Mouse (Mus musculus): ENCODE data around the gene Hivep2. TPM values are rescaled to one million over a fixed set of nuclear protein-coding genes. Genes with fewer than 3 reads are reported as not detected.

The Hivep2 gene
- polyA plus RNA-seq, 1 experiment from 2014 or later: 8.8 TPM

DNA sequence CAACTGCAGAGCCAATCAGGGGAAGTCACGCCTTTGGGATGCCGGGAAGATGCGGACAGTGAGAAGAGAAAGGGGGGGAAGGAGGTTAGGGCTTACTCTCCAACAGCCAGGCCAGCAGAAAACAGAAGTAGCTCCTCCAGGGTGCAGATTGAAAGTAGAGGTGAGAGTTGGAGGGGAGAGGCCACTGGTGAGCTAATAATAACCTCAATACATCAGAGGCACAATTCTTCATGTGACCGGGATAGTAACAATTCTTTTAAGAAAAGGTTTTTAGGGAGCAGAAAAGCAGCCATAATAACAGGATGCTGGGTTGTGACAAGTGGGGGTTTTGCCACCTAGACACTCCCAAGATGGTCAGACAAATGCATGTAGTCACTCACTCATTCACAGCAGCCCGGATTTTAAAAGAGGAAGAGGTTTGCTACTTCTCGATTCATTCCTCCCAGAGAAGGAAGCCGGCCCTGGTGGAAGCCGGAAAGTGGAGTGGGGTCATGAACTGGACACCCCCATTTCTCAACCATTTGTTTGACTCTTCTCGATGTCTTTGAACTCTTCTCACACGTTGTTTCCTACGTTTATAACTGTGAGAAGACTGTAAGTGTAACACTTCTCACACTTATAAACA lies 220.6 kb downstream of the Hivep2 start:
- in situ Hi-C loops (cut with MboI; ENCODE audit: low pct_unique_long_range_greater_than_20kb): no loop called here
- POLR2A ChIA-PET: no interaction called here
- ATAC-seq (no peak), DNase-seq (ENCODE audit: low read depth, low spot score) (no peak)
- TF ChIP-seq CTCF (IDR thresholded peaks at IDR 0.05): no peak
- no peaks in the 10 kb centered on the region for H3K27me3 ChIP-seq
- CTCF ChIA-PET: no interaction called here

DNA sequence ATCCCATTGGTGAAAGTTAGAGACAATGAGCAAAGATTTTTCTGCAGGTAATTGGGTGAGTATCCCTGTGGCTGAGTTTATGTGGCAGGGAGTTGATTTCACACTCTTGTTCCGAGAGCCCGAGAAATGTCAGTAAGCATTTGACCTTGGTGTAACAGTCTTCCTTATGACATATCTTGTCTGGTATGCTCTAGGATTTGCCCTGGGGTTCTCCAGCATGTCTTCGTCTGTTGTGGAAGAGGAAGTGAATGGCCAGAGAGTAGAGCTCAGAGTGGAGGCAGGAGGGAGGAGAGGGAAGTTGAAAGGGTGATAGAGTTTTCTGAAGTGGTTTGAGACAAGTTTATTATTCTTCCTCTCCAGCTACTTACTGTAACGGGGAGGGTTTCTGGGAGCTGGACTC lies 223.2 kb downstream of the Hivep2 start:
- no peak for TF ChIP-seq CTCF (IDR thresholded peaks at IDR 0.05)
- ATAC-seq: peak; percentile 90
- CTCF ChIA-PET: interaction anchor here (0.7 to 1.7 kb wide), 3 partner anchors 11 to 33 kb away, joined by 3 to 6 read pairs (median 4); no protein-coding TSS in a partner anchor
- no peaks in the 10 kb centered on the region for H3K27me3 ChIP-seq
- in situ Hi-C loops (cut with MboI; ENCODE audit: low pct_unique_long_range_greater_than_20kb): no loop called here
- POLR2A ChIA-PET: interaction anchor here (0.6 kb wide), 1 partner anchor 88 kb away, joined by 3 read pairs; no protein-coding TSS in a partner anchor
- DNase-seq (ENCODE audit: low read depth, low spot score): peak; percentile 24

GRCm38 (mm10) chr10:14191202-14191601 lies 225.3 kb downstream of the Hivep2 start:
- no peaks in the 10 kb centered on the region for H3K27me3 ChIP-seq
- in situ Hi-C loops (cut with MboI; ENCODE audit: low pct_unique_long_range_greater_than_20kb): no loop called here
- POLR2A ChIA-PET: no interaction called here
- no peak for TF ChIP-seq CTCF (IDR thresholded peaks at IDR 0.05)
- ATAC-seq (no peak), DNase-seq (ENCODE audit: low read depth, low spot score) (no peak)
- CTCF ChIA-PET: interaction anchor here (1.0 to 1.2 kb wide), 3 partner anchors 10 to 32 kb away, joined by 3 to 4 read pairs (median 3); no protein-coding TSS in a partner anchor

DNA sequence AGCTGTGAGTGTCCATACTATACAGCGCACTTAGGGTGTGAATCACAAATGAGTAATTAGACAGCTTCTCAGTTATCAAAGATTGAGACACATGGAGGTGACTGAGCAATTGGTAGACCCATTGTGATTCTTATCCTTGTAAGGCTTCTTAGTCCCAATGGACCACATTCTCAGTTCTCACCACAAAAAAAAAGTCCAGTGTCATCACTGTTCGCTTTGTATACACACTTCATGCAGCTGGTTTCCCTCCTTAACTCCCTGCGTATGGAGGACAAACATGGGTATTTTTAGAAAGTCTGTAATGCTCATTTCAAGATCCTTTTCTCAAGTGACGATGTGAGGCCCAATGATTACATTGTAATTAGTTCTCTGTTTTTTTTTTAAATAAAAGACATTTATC lies 226.3 kb downstream of the Hivep2 start:
- ChIA-PET CTCF (interaction anchor here (1.0 to 1.2 kb wide), 3 partner anchors 31 to 628 kb away, joined by 3 read pairs; no protein-coding TSS in a partner anchor), POLR2A (no interaction called here)
- DNase-seq (ENCODE audit: low read depth, low spot score) (no peak), ATAC-seq (no peak)
- H3K27me3 ChIP-seq: no peaks in the 10 kb centered on the region
- in situ Hi-C loops (cut with MboI; ENCODE audit: low pct_unique_long_range_greater_than_20kb): no loop called here
- TF ChIP-seq CTCF (IDR thresholded peaks at IDR 0.05): no peak

DNA sequence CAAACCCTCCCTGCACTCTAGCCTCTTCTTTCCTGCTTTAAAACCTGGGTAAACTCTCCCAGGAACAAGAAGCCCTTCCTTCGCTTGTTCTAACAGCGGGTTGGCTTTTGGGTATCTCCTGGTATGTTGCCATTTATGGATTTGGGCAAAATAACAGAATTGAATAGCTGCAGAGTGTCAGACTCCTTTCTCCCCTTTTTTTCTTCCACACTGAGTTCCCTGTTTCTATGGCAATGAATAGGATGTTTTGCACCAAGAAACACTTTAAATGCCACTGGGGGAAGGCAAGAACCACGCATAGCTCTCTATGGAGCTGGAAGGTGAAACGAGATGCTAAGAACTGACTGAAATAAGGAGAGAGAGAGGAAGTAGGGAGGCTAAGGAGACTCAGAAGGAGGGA lies 227.8 kb downstream of the Hivep2 start:
- no peaks in the 10 kb centered on the region for H3K27me3 ChIP-seq
- no peak for TF ChIP-seq CTCF (IDR thresholded peaks at IDR 0.05)
- no peak for ATAC-seq
- in situ Hi-C loops (cut with MboI; ENCODE audit: low pct_unique_long_range_greater_than_20kb): no loop called here
- CTCF ChIA-PET: interaction anchor here (2.7 kb wide), 1 partner anchor 36 kb away, joined by 6 read pairs; no protein-coding TSS in a partner anchor
- DNase-seq (ENCODE audit: low read depth, low spot score): no peak
- POLR2A ChIA-PET: no interaction called here

DNA sequence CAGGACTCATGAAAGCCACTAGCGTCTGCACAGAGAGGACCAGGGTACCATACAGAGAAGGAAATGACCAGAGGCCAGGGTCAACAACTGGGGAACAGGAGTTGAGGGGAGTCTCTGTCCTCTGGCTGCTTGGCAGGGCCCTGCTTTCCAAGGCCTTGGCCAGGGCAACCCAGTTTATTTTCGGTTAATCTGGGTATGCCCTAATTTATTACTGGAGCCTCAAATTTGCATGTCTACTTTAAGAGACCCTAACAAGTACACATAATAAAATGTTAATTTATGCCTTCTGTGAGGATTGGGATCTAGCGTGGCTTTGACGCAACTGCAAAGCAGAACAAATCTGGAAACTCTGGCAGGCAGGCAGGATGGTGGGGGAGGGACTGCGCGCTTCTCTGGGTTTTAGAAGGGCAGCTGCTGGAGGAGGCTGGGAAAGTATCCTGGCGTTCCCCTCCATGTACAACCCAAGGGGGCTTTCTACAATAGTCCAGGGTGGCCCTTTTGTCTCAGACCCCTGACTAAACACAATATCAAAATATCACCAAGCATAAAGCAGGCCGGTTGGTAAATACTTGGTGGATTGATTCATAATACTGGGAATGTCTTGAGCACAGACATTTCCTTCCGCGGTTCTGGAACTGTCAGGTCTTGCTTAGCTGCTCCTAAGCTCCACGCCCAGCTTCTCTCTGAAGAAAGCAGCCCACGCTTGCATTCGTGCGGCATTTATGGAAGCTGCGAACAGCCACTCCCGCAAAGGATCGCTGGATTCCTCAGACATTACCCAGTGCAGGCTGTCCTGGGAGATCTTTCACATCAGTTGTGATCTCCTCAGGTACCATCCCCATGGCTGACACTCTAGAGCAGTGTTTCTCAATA lies 230.1 kb downstream of the Hivep2 start:
- POLR2A ChIA-PET: no interaction called here
- no peak for DNase-seq (ENCODE audit: low read depth, low spot score)
- no peaks in the 10 kb centered on the region for H3K27me3 ChIP-seq
- in situ Hi-C loops (cut with MboI; ENCODE audit: low pct_unique_long_range_greater_than_20kb): loop anchor here (5.0 kb wide), 1 partner anchor 229 kb away; the partner anchor contains the start of gene Hivep2
- no peak for TF ChIP-seq CTCF (IDR thresholded peaks at IDR 0.05)
- CTCF ChIA-PET: interaction anchor here (2.7 kb wide), 1 partner anchor 38 kb away, joined by 6 read pairs; no protein-coding TSS in a partner anchor
- no peak for ATAC-seq

DNA sequence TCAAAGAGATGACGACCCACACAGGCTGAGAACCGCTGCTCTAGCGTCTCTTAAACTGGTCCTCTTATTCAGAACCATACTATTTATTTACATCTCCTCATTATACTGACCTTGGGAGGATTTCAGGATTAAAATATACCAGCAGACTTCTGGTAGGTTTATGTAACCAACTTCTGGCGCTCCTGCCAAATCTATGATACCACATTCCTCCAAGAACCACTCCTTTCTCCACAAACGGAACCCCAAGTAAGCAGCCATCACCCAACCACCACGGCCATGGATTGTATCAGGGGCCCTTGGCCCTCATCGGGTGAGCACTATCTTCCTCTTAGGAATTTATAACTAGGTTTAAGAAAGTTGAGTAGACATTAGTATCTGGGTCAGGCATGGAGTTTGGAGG lies 230.9 kb downstream of the Hivep2 start:
- no peak for ATAC-seq
- DNase-seq (ENCODE audit: low read depth, low spot score): no peak
- in situ Hi-C loops (cut with MboI; ENCODE audit: low pct_unique_long_range_greater_than_20kb): loop anchor here (5.0 kb wide), 1 partner anchor 229 kb away; the partner anchor contains the start of gene Hivep2
- H3K27me3 ChIP-seq: no peaks in the 10 kb centered on the region
- ChIA-PET POLR2A (no interaction called here), CTCF (no interaction called here)
- no peak for TF ChIP-seq CTCF (IDR thresholded peaks at IDR 0.05)

GRCm38 (mm10) chr10:14197261-14197660 lies 231.4 kb downstream of the Hivep2 start:
- ATAC-seq: no peak
- DNase-seq (ENCODE audit: low read depth, low spot score): no peak
- no peaks in the 10 kb centered on the region for H3K27me3 ChIP-seq
- CTCF ChIA-PET: no interaction called here
- peak; percentile 44 for TF ChIP-seq CTCF (IDR thresholded peaks at IDR 0.05)
- POLR2A ChIA-PET: no interaction called here
- in situ Hi-C loops (cut with MboI; ENCODE audit: low pct_unique_long_range_greater_than_20kb): loop anchor here (5.0 kb wide), 1 partner anchor 230 kb away; the partner anchor contains the start of gene Hivep2

- H3K27me3 ChIP-seq: no peaks in the 10 kb centered on the region
- CTCF ChIA-PET: no interaction called here
- in situ Hi-C loops (cut with MboI; ENCODE audit: low pct_unique_long_range_greater_than_20kb): loop anchor here (5.0 kb wide), 1 partner anchor 232 kb away; the partner anchor contains the start of gene Hivep2
- POLR2A ChIA-PET: no interaction called here
- no peak for TF ChIP-seq CTCF (IDR thresholded peaks at IDR 0.05)
- no peak for DNase-seq (ENCODE audit: low read depth, low spot score)
- no peak for ATAC-seq
Measured at GRCm38 (mm10) chr10:14199332-14199731, 233.5 kb downstream of the Hivep2 start.

GRCm38 (mm10) chr10:14200310-14200709 lies 234.4 kb downstream of the Hivep2 start:
- H3K27me3 ChIP-seq: no peaks in the 10 kb centered on the region
- ChIA-PET CTCF (interaction anchor here (0.8 to 1.2 kb wide), 5 partner anchors 11 to 643 kb away, joined by 3 to 4 read pairs (median 4); no protein-coding TSS in a partner anchor), POLR2A (no interaction called here)
- ATAC-seq (peak; percentile 47), DNase-seq (ENCODE audit: low read depth, low spot score) (no peak)
- peak; percentile 72 for TF ChIP-seq CTCF (IDR thresholded peaks at IDR 0.05)
- in situ Hi-C loops (cut with MboI; ENCODE audit: low pct_unique_long_range_greater_than_20kb): loop anchor here (5.0 to 10.0 kb wide), 3 partner anchors 124 to 648 kb away; partner anchors contain the start of genes Adat2 and Pex3

Other genes with a start within 250 kb of the Hivep2 start
- gene Aig1, start 97.1 kb upstream of the Hivep2 start, polyA plus RNA-seq (2021): 17.8 TPM